Mouse (Mus musculus): ENCODE measurements around the gene Sema6d. TPM values are rescaled to one million over a fixed set of nuclear protein-coding genes. Genes with fewer than 3 reads are reported as not detected.

Gene Sema6d
- polyA plus RNA-seq, 1 experiment, result 0.02 TPM

DNA sequence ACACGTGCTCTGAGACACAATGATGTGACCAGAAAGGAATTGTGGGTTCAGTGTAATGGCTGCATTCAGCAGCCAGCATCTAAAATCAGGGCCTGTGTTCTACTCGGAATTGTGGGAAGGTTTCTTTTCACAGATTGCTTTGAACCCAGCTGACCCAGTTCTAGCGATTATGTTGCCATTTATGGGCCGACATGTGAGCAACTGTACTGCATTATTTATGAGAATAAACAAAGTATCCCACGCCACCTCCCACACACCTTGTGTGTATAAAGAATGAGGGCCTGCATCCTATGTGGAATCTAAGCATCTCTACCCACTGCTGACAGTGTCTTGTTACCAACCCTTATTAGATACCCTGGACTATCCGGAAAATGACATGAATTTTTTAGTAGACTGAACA is 248.5 kb downstream of the Sema6d start:
- Histone ChIP-seq H3K27me3 (ENCODE audit: control insufficient read depth) (no peaks in the 10 kb centered on the region), H3K36me3 (ENCODE audit: control insufficient read depth) (no peaks in the 10 kb centered on the region), H3K4me1 (ENCODE audit: control insufficient read depth) (no peaks in the 10 kb centered on the region), H3K4me3 (replicated peaks) (no peak overlapping the region), H3K9me3 (ENCODE audit: control insufficient read depth, low read length) (no peaks in the 10 kb centered on the region)
- TF ChIP-seq GATA1 (IDR thresholded peaks at IDR 0.05; ENCODE audit: low read length) (no peak), TAL1 (IDR thresholded peaks at IDR 0.05; ENCODE audit: low read length) (no peak)

GRCm38 (mm10) chr2:124354191-124354590 is 264.4 kb downstream of the Sema6d start:
- Histone ChIP-seq H3K36me3 (ENCODE audit: control insufficient read depth) (no peaks in the 10 kb centered on the region), H3K9me3 (ENCODE audit: control insufficient read depth, low read length) (peaks cover 3% of the 10 kb centered on the region; the same call in 1 of the 2 replicates), H3K4me1 (ENCODE audit: control insufficient read depth) (no peaks in the 10 kb centered on the region), H3K27me3 (ENCODE audit: control insufficient read depth) (no peaks in the 10 kb centered on the region), H3K4me3 (replicated peaks) (no peak overlapping the region)
- TF ChIP-seq TAL1 (IDR thresholded peaks at IDR 0.05; ENCODE audit: low read length) (no peak), GATA1 (IDR thresholded peaks at IDR 0.05; ENCODE audit: low read length) (no peak)

- Histone ChIP-seq H3K9me3 (ENCODE audit: control insufficient read depth, low read length) (peaks cover 3% of the 10 kb centered on the region; the same call in 1 of the 2 replicates), H3K4me1 (ENCODE audit: control insufficient read depth) (no peaks in the 10 kb centered on the region), H3K4me3 (replicated peaks) (no peak overlapping the region), H3K27me3 (ENCODE audit: control insufficient read depth) (no peaks in the 10 kb centered on the region), H3K36me3 (ENCODE audit: control insufficient read depth) (no peaks in the 10 kb centered on the region)
- no peak for TF ChIP-seq TAL1 (IDR thresholded peaks at IDR 0.05; ENCODE audit: low read length)
- TF ChIP-seq GATA1 (IDR thresholded peaks at IDR 0.05; ENCODE audit: low read length), result no peak
These were observed 264.9 kb downstream of the Sema6d start for GRCm38 (mm10) chr2:124354716-124355115.

DNA sequence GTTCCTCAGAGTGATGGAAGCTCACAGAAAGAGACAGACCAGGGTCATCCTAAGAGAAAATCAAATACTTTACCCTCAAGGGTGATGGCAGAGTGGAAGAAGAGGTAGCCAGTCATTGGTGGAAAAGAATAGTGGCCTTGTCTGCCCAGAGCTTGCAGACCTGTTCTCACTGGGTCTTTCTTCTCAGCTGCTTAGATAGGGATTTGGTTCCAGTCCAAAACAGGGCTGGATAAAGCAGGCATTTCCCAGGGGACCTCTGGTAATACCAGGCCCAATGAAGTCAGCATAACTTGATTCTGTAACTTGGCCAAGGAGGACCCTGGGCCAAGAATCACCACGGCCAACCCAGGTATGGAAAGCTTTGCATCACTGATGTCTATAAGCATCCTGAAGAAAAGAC is 279.5 kb downstream of the Sema6d start:
- TF ChIP-seq TAL1 (IDR thresholded peaks at IDR 0.05; ENCODE audit: low read length) (no peak), GATA1 (IDR thresholded peaks at IDR 0.05; ENCODE audit: low read length) (no peak)

DNA sequence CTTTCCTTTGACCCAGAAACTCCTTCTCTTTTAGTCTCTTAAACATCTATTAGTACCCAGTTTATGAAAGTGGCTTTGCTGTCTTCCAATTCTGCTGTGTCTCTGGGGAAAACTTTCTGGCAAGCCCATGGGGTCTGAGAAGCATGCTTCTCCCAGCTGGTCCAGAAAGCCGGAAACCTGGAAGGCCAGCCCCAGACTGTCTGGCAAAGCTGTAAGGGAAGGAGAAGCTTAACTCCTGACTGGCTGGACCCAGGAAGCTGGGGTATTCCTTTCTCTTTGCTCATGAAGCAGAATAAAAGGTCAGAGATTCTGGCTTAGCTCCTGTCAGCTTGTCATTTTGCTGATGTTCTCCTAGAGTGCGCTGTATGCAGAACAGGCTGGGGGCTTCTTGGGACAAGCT is 280.2 kb downstream of the Sema6d start:
- no peak overlapping the region for H3K4me3 ChIP-seq (replicated peaks)
- no peaks in the 10 kb centered on the region for H3K36me3 ChIP-seq (ENCODE audit: control insufficient read depth)
- H3K4me1 ChIP-seq (ENCODE audit: control insufficient read depth), result no peaks in the 10 kb centered on the region
- no peaks in the 10 kb centered on the region for H3K27me3 ChIP-seq (ENCODE audit: control insufficient read depth)
- TF ChIP-seq TAL1 (IDR thresholded peaks at IDR 0.05; ENCODE audit: low read length) (no peak), GATA1 (IDR thresholded peaks at IDR 0.05; ENCODE audit: low read length) (no peak)
- no peaks in the 10 kb centered on the region for H3K9me3 ChIP-seq (ENCODE audit: control insufficient read depth, low read length)

More for the DNA sequence above, 279.5 kb downstream of the Sema6d start:
- no peaks in the 10 kb centered on the region for H3K4me1 ChIP-seq (ENCODE audit: control insufficient read depth)
- no peaks in the 10 kb centered on the region for H3K27me3 ChIP-seq (ENCODE audit: control insufficient read depth)
- H3K4me3 ChIP-seq (replicated peaks), result no peak overlapping the region
- no peaks in the 10 kb centered on the region for H3K9me3 ChIP-seq (ENCODE audit: control insufficient read depth, low read length)
- no peaks in the 10 kb centered on the region for H3K36me3 ChIP-seq (ENCODE audit: control insufficient read depth)

DNA sequence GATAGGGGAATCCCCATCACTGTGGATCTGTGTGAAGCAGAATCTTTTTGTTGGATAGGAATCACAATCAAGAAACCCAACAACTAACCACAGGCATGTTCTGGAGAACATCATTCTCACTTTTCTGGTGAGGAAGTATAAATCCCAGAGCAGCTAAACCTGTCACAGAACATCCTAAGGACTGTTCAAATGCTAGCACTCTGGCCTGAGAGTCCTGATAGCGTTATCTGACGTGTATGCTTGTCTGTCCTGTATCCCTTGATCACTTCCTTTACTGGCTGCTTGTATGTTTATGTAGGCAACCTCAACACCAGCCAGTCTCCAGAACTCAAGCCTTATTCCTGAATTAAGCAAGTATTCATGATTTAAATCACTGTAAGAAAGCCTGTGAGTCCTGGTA is 281.6 kb downstream of the Sema6d start:
- TF ChIP-seq TAL1 (IDR thresholded peaks at IDR 0.05; ENCODE audit: low read length), result no peak
- TF ChIP-seq GATA1 (IDR thresholded peaks at IDR 0.05; ENCODE audit: low read length), result no peak
- H3K4me3 ChIP-seq (replicated peaks), result no peak overlapping the region
- no peaks in the 10 kb centered on the region for H3K9me3 ChIP-seq (ENCODE audit: control insufficient read depth, low read length)
- H3K36me3 ChIP-seq (ENCODE audit: control insufficient read depth), result no peaks in the 10 kb centered on the region
- H3K4me1 ChIP-seq (ENCODE audit: control insufficient read depth), result no peaks in the 10 kb centered on the region
- H3K27me3 ChIP-seq (ENCODE audit: control insufficient read depth), result no peaks in the 10 kb centered on the region

GRCm38 (mm10) chr2:124385053-124385452 is 295.3 kb downstream of the Sema6d start:
- no peaks in the 10 kb centered on the region for H3K4me1 ChIP-seq (ENCODE audit: control insufficient read depth)
- H3K4me3 ChIP-seq (replicated peaks), result no peak overlapping the region
- H3K9me3 ChIP-seq (ENCODE audit: control insufficient read depth, low read length), result no peaks in the 10 kb centered on the region
- H3K36me3 ChIP-seq (ENCODE audit: control insufficient read depth), result no peaks in the 10 kb centered on the region
- no peaks in the 10 kb centered on the region for H3K27me3 ChIP-seq (ENCODE audit: control insufficient read depth)
- TF ChIP-seq TAL1 (IDR thresholded peaks at IDR 0.05; ENCODE audit: low read length) (no peak), GATA1 (IDR thresholded peaks at IDR 0.05; ENCODE audit: low read length) (no peak)

DNA sequence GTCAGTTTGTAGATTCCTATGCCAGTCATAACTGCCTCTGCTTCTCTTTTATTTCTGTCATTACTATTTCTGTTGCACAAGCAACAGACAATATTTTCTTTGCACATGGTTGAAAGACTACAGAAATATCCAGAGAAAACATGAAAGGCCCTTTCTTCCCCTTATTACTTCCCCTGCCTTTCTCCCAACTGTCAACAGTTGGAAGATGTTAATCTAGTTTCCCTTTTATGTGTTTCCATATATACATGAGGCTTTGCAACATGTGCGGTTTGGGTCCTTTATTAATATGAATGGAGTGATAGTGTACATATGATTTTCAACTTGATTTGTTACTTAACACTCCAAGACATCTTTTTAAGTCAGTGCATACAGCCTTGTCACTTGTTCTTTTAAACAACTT is 296.0 kb downstream of the Sema6d start:
- Histone ChIP-seq H3K36me3 (ENCODE audit: control insufficient read depth) (no peaks in the 10 kb centered on the region), H3K9me3 (ENCODE audit: control insufficient read depth, low read length) (no peaks in the 10 kb centered on the region), H3K4me1 (ENCODE audit: control insufficient read depth) (no peaks in the 10 kb centered on the region), H3K4me3 (replicated peaks) (no peak overlapping the region), H3K27me3 (ENCODE audit: control insufficient read depth) (no peaks in the 10 kb centered on the region)
- TF ChIP-seq TAL1 (IDR thresholded peaks at IDR 0.05; ENCODE audit: low read length) (no peak), GATA1 (IDR thresholded peaks at IDR 0.05; ENCODE audit: low read length) (no peak)

- Histone ChIP-seq H3K36me3 (ENCODE audit: control insufficient read depth) (no peaks in the 10 kb centered on the region), H3K4me1 (ENCODE audit: control insufficient read depth) (no peaks in the 10 kb centered on the region), H3K4me3 (replicated peaks) (no peak overlapping the region), H3K9me3 (ENCODE audit: control insufficient read depth, low read length) (no peaks in the 10 kb centered on the region), H3K27me3 (ENCODE audit: control insufficient read depth) (no peaks in the 10 kb centered on the region)
- TF ChIP-seq TAL1 (IDR thresholded peaks at IDR 0.05; ENCODE audit: low read length) (no peak), GATA1 (IDR thresholded peaks at IDR 0.05; ENCODE audit: low read length) (no peak)
These were observed 298.5 kb downstream of the Sema6d start for GRCm38 (mm10) chr2:124388269-124388668.

GRCm38 (mm10) chr2:124396733-124397132 is 307.0 kb downstream of the Sema6d start:
- H3K36me3 ChIP-seq (ENCODE audit: control insufficient read depth), result no peaks in the 10 kb centered on the region
- no peak overlapping the region for H3K4me3 ChIP-seq (replicated peaks)
- TF ChIP-seq GATA1 (IDR thresholded peaks at IDR 0.05; ENCODE audit: low read length), result no peak
- TF ChIP-seq TAL1 (IDR thresholded peaks at IDR 0.05; ENCODE audit: low read length), result no peak
- H3K27me3 ChIP-seq (ENCODE audit: control insufficient read depth), result no peaks in the 10 kb centered on the region
- no peaks in the 10 kb centered on the region for H3K9me3 ChIP-seq (ENCODE audit: control insufficient read depth, low read length)
- no peaks in the 10 kb centered on the region for H3K4me1 ChIP-seq (ENCODE audit: control insufficient read depth)

All from erythroblast, embryonic 14.5 days (primary cell).